Mouse (Mus musculus) embryonic facial prominence, embryonic 15.5 days (tissue): ENCODE measurements at regions not wholly inside any gene's neighbourhood (a gene's known extent, or its start where the extent isn't known, plus 50 kb on each side); places are given as distances from the start of the nearest gene placed in this dataset.

Experiments used
- ATAC-seq: fragments of 200-750 bp; cut with Nextera tagmentation; 2 replicates; pipeline ENCODE4 v1.8.0; 2017; ENCODE audit warnings: low read depth, moderate TSS enrichment; ENCODE audit not compliant: insufficient number of reproducible peaks, low FRiP score, low TSS enrichment
- H3K27ac ChIP-seq: fragments of 300-500 bp; sonication (generic); replicated peaks from 2 replicates; pipeline ENCODE4 v1.5.1; 2015; ENCODE audit warnings: mild to moderate bottlenecking, inconsistent platforms
- H3K27me3 ChIP-seq: fragments of 300-500 bp; sonication (generic); 2 replicates; pipeline ENCODE4 v1.6.1; 2015; ENCODE audit warnings: inconsistent platforms
- H3K36me3 ChIP-seq: fragments of 300-500 bp; sonication (generic); 2 replicates; pipeline ENCODE4 v1.6.1; 2015; ENCODE audit warnings: mild to moderate bottlenecking, inconsistent platforms
- H3K4me1 ChIP-seq: fragments of 300-500 bp; sonication (generic); 2 replicates; pipeline ENCODE4 v1.6.1; 2015; ENCODE audit warnings: inconsistent platforms
- H3K4me2 ChIP-seq: fragments of 300-500 bp; sonication (generic); replicated peaks from 2 replicates; pipeline ENCODE4 v1.6.1; 2015; ENCODE audit warnings: mild to moderate bottlenecking, inconsistent platforms
- H3K4me3 ChIP-seq: fragments of 300-500 bp; sonication (generic); replicated peaks from 2 replicates; pipeline ENCODE4 v1.5.1; 2015; ENCODE audit warnings: mild to moderate bottlenecking, inconsistent platforms
- H3K9ac ChIP-seq: fragments of 300-500 bp; sonication (generic); 2 replicates; pipeline ENCODE4 v1.6.1; 2015; ENCODE audit warnings: inconsistent platforms
- H3K9me3 ChIP-seq: fragments of 300-500 bp; sonication (generic); replicated peaks from 2 replicates; pipeline ENCODE4 v1.6.1; 2016; ENCODE audit warnings: inconsistent platforms
- WGBS: fragments of 180-500 bp; shearing (Covaris S2); methylation state at CpG from one replicate; pipeline ENCODE4 v1.1.7; 2015; 5-methylcytosine and 5-hydroxymethylcytosine counted together

- Histone ChIP-seq H3K4me2 (peak overlapping the region; percentile 29), H3K27me3 (no peaks in the 10 kb centered on the region), H3K9ac (no peak overlapping the region), H3K27ac (no peak overlapping the region), H3K36me3 (no peaks in the 10 kb centered on the region), H3K9me3 (no peaks in the 10 kb centered on the region), H3K4me3 (no peak overlapping the region), H3K4me1 (0 out of 2 replicates have a peak, but pooled peaks cover 6% of the 10 kb centered on the region)
- 40% methylated on average over 17 of the region's 17 CpGs for WGBS
- ATAC-seq, result no peak
These were observed 163.5 kb downstream of the Twistnb start for GRCm38 (mm10) chr12:33592938-33593337.

- 31% methylated on average over 4 of the region's 4 CpGs for WGBS
- no peak for ATAC-seq
- no peaks in the 10 kb centered on the region for H3K27me3 ChIP-seq
- H3K4me3 ChIP-seq, result no peak overlapping the region
- H3K9me3 ChIP-seq, result no peaks in the 10 kb centered on the region
- H3K9ac ChIP-seq, result no peak overlapping the region
- no peak overlapping the region for H3K27ac ChIP-seq
- H3K4me1 ChIP-seq, result 0 out of 2 replicates have a peak, but pooled peaks cover 6% of the 10 kb centered on the region
- no peak overlapping the region for H3K4me2 ChIP-seq
- H3K36me3 ChIP-seq, result no peaks in the 10 kb centered on the region
These were observed 164.2 kb downstream of the Twistnb start for GRCm38 (mm10) chr12:33593685-33594084.

GRCm38 (mm10) chr12:33605393-33605792 is 176.0 kb downstream of the Twistnb start:
- no peak overlapping the region for H3K27ac ChIP-seq
- no peak overlapping the region for H3K4me3 ChIP-seq
- H3K4me1 ChIP-seq, result no peaks in the 10 kb centered on the region
- H3K4me2 ChIP-seq, result no peak overlapping the region
- H3K36me3 ChIP-seq, result no peaks in the 10 kb centered on the region
- no peak for ATAC-seq
- no peak overlapping the region for H3K9ac ChIP-seq
- H3K9me3 ChIP-seq, result no peaks in the 10 kb centered on the region
- no peaks in the 10 kb centered on the region for H3K27me3 ChIP-seq
- 69% methylated on average over 4 of the region's 4 CpGs for WGBS

- Histone ChIP-seq H3K4me3 (no peak overlapping the region), H3K4me1 (no peaks in the 10 kb centered on the region), H3K36me3 (no peaks in the 10 kb centered on the region), H3K27ac (no peak overlapping the region), H3K4me2 (no peak overlapping the region), H3K9me3 (no peaks in the 10 kb centered on the region), H3K9ac (no peak overlapping the region), H3K27me3 (no peaks in the 10 kb centered on the region)
- ATAC-seq, result no peak
- WGBS, result 51% methylated on average over 7 of the region's 7 CpGs
These were observed 178.6 kb downstream of the Twistnb start for GRCm38 (mm10) chr12:33607811-33608602.

GRCm38 (mm10) chr12:33612378-33612777 is 182.9 kb downstream of the Twistnb start:
- H3K27ac ChIP-seq, result no peak overlapping the region
- H3K4me2 ChIP-seq, result no peak overlapping the region
- no peak overlapping the region for H3K4me3 ChIP-seq

GRCm38 (mm10) chr12:33620391-33620790 is 191.0 kb downstream of the Twistnb start:
- H3K9ac ChIP-seq, result no peak overlapping the region
- H3K4me2 ChIP-seq, result no peak overlapping the region
- WGBS, result 82% methylated on average over 4 of the region's 4 CpGs
- no peaks in the 10 kb centered on the region for H3K36me3 ChIP-seq
- no peaks in the 10 kb centered on the region for H3K4me1 ChIP-seq
- no peaks in the 10 kb centered on the region for H3K27me3 ChIP-seq
- H3K27ac ChIP-seq, result no peak overlapping the region
- no peak for ATAC-seq
- no peaks in the 10 kb centered on the region for H3K9me3 ChIP-seq
- H3K4me3 ChIP-seq, result no peak overlapping the region

More at GRCm38 (mm10) chr12:33612378-33612777, 182.9 kb downstream of the Twistnb start:
- 57% methylated on average over 3 of the region's 3 CpGs for WGBS
- H3K27me3 ChIP-seq, result no peaks in the 10 kb centered on the region
- H3K36me3 ChIP-seq, result no peaks in the 10 kb centered on the region
- no peak for ATAC-seq
- H3K9ac ChIP-seq, result no peak overlapping the region
- no peaks in the 10 kb centered on the region for H3K4me1 ChIP-seq
- H3K9me3 ChIP-seq, result no peaks in the 10 kb centered on the region

GRCm38 (mm10) chr12:33626092-33626882 is 196.9 kb downstream of the Twistnb start:
- Histone ChIP-seq H3K9me3 (no peaks in the 10 kb centered on the region), H3K36me3 (no peaks in the 10 kb centered on the region), H3K4me2 (no peak overlapping the region), H3K9ac (no peak overlapping the region), H3K27me3 (no peaks in the 10 kb centered on the region), H3K4me3 (no peak overlapping the region), H3K27ac (no peak overlapping the region), H3K4me1 (no peaks in the 10 kb centered on the region)
- 65% methylated on average over 4 of the region's 4 CpGs for WGBS
- ATAC-seq, result no peak

- no peak for ATAC-seq
- H3K9ac ChIP-seq, result no peak overlapping the region
- no peak overlapping the region for H3K4me3 ChIP-seq
- no peaks in the 10 kb centered on the region for H3K27me3 ChIP-seq
- H3K4me2 ChIP-seq, result no peak overlapping the region
- H3K36me3 ChIP-seq, result no peaks in the 10 kb centered on the region
- no peaks in the 10 kb centered on the region for H3K9me3 ChIP-seq
- no peaks in the 10 kb centered on the region for H3K4me1 ChIP-seq
- H3K27ac ChIP-seq, result no peak overlapping the region
- WGBS, result 68% methylated on average over 1 of the region's 1 CpGs
These were observed 223.2 kb downstream of the Twistnb start for GRCm38 (mm10) chr12:33652597-33652996.

- Histone ChIP-seq H3K4me3 (no peak overlapping the region), H3K4me2 (no peak overlapping the region), H3K4me1 (no peaks in the 10 kb centered on the region), H3K9ac (no peak overlapping the region), H3K36me3 (no peaks in the 10 kb centered on the region), H3K9me3 (no peaks in the 10 kb centered on the region), H3K27me3 (no peaks in the 10 kb centered on the region), H3K27ac (no peak overlapping the region)
- ATAC-seq, result no peak
- WGBS, result 68% methylated on average over 6 of the region's 6 CpGs
These were observed 246.1 kb downstream of the Twistnb start for GRCm38 (mm10) chr12:33675508-33675907.

- Histone ChIP-seq H3K4me2 (no peak overlapping the region), H3K4me1 (no peaks in the 10 kb centered on the region), H3K36me3 (no peaks in the 10 kb centered on the region), H3K27me3 (no peaks in the 10 kb centered on the region), H3K9ac (no peak overlapping the region), H3K4me3 (no peak overlapping the region), H3K9me3 (no peaks in the 10 kb centered on the region), H3K27ac (no peak overlapping the region)
- ATAC-seq, result peak; percentile 70
- WGBS, result 63% methylated on average over 3 of the region's 3 CpGs
These were observed 235.4 kb upstream of the Ferd3l start for GRCm38 (mm10) chr12:33692870-33693269.

- Histone ChIP-seq H3K4me3 (no peak overlapping the region), H3K9ac (no peak overlapping the region), H3K27me3 (no peaks in the 10 kb centered on the region), H3K4me1 (peaks cover 7% of the 10 kb centered on the region; the same call in 1 of the 2 replicates), H3K27ac (no peak overlapping the region), H3K36me3 (no peaks in the 10 kb centered on the region), H3K4me2 (no peak overlapping the region), H3K9me3 (no peaks in the 10 kb centered on the region)
- WGBS, result 84% methylated on average over 3 of the region's 3 CpGs
- ATAC-seq, result no peak
These were observed 213.8 kb upstream of the Ferd3l start for GRCm38 (mm10) chr12:33714392-33714791.
